Mouse (Mus musculus): ENCODE data around the gene Cfap73.

Cfap73 gene

DNA sequence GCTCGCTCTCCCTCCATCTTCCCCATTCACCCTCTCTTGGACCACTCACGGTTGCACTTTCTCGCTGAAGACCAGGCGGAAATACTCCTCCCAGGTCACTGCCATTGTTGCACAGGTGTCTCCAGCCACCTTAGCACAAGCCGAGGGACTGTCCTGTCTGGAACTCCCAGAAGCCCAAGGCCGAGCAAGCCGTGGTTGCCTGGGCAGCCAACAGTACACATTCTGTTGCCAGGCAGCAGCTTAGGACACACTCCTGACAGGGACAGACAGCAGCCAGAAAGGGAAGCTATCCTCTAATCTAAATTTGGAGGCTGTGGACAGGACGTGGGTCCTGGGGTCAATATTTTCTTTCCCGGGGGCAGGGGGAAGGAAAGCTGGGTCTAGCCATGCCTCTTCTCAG is at the start of gene Cfap73:
TSS of gene Cfap73 (minus strand) at position 105 of the 400 bp plus-strand sequence.
- DNase-seq (ENCODE audit: low spot score), result no peak

DNA sequence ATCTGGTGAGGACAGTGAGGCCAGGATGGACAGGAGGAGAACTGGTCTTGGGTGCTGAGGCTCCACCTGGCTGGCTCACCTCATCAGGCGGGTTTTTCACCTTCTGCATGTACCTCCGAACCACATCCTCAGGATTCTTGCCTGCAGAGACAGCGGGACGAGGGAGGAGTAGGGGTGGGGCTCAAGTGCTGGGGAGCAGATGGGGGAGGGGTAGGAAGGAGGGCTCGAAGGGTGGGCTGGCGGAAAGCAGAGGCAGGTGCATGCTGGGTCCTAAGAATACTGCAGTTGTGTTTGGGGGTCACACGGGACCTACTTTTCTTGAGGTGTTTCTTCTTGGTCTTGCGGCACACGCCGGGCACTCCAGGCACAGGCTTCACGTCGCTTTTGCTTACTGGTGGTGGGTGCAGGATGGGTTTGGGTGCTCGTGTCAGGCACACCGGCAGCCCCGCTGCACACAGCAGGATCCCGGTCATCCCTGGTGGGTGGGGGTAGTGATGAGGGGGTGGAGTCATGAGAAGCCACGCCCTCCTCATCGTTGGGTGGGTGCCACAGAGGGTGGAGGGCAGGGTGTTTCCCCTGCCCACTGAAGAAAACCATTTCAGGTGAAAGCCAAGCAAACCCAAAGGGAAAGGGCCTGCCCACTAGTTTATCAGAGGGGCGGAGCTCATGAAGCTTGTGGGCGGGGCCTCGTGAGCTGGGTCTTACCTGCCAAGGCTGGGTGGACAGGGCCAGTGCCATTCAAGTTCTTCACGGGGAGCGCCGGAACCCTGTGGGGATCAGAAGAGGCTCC is 49.1 kb upstream of the Cfap73 start:
- no peak for DNase-seq (ENCODE audit: low spot score)

DNA sequence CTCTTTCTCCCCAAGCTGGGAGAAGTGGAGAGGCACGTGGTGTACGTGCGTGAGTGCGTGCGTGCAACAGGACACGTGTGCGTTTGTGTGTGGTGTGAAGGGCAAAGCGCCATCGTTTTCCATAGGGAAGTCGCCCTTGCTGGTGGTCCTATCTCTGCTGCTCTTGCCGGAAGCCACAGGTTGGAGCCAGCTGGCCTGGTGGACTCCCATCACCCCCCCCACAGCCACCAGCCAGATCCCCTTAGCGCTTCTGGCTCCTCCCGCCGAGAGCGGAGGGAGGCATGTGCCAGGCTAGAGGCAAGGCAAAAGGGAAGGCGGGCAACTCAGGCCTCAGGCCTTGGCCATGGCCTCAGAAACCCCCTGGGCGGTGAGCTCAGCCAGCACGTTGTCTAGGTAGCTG is 46.9 kb upstream of the Cfap73 start:
- no peak for DNase-seq (ENCODE audit: low spot score)

DNA sequence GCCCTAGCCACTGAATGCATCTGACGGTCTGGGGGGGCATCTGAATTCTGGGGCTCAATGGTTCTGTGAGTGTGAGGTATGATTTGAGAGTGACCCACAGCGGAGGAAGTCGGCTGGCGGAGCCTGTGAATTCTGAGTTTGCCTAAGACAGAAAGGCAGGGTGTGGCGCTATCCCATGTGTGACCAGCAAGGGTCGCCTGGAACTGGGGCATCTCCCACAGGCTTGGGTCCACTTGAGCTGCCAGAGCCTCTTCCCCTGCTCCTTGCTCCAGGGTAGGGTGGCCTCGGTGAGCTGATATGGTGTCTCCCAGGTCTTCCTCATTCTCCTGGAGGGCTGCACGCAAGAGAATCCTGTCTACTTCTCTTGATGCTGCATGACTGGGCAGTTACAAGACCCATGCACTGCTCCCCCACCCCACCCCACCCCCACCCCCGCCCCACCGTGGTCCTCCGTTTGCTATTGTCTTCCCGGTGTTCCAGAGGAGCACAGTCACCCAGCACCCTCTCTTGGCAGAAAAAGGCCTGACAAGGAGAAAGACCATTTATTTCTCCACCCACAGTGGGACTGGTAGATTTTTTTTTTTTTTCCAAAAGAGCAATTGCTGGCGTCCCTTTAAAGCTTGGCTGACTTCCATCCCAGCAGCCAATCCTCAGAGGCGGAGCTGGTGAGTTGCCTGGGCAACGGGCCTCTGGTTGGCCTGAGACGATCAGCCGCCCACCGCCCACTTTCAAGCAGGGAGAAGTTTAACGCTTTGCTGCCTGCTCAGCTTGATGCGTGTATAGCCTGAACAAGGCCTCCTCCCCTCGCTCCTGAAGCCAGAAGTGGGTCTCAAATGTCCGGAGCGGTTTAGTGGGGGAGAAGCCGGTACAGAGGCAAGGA is 45.9 kb upstream of the Cfap73 start:
- peak; percentile 90 for DNase-seq (ENCODE audit: low spot score)

- no peak for DNase-seq (ENCODE audit: low spot score)
Measured at GRCm38 (mm10) chr5:120677516-120677915, 43.5 kb upstream of the Cfap73 start.

- DNase-seq (ENCODE audit: low spot score), result no peak
Measured at GRCm38 (mm10) chr5:120674229-120675145, 40.5 kb upstream of the Cfap73 start.

DNA sequence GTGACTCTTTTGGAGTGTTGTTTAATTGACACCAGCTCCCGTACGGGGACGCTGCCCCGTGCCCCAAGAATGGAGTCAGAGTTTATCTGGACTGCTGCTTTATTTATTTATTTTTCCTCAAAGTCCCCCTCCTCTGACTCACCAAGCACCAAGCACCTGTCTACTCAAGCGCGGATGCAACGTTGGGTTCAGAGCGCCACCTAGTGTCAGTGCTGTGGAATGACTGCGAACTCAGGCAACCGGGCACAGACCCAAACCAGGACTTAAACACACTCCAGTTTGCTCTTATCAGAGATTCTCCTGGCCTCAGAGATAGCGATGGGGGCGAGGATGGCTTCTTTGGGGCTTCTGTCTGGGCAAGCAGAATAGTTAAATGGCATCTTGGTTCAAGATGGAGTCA is 39.6 kb upstream of the Cfap73 start:
- no peak for DNase-seq (ENCODE audit: low spot score)

DNA sequence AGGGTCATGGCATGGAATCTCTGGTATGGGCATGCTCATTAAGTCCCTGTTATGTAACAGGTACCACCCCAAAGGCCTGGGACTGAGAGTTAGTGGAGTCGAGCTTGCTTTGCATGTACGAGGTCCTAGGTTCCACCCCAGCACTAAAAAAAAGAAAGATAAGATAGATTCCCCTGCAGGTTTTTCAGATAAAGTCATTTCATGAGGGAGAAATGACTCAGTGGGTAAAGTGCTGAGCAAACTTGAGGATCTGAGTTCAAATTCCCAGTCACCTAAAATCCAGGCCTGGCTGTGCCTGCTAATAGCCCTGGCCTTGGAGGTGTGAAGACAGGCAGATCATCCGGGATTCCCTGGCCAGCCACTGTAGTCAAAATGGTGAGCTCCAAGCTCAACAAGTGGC is 37.8 kb upstream of the Cfap73 start:
- no peak for DNase-seq (ENCODE audit: low spot score)

DNA sequence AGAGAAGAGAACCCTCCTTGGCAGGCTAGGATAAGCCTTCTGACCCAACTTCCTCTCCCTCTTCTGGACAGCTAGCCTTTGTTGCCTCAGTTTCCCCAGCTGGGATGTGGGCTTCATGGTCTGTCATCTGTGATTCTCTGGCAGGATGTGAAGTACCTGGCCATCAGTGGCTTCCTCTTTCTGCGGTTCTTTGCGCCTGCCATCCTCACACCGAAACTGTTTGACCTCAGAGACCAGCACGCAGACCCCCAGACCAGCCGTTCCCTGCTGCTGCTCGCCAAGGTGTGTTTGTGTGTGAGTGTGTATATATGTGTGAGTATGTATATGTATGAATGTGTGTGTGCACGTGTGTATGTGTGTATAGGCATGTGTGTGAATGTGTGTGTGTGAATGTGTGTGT is 36.1 kb upstream of the Cfap73 start:
- no peak for DNase-seq (ENCODE audit: low spot score)

- no peak for DNase-seq (ENCODE audit: low spot score)
Measured at GRCm38 (mm10) chr5:120668761-120669160, 34.7 kb upstream of the Cfap73 start.

GRCm38 (mm10) chr5:120664888-120665287 is 30.9 kb upstream of the Cfap73 start:
- DNase-seq (ENCODE audit: low spot score), result no peak

DNA sequence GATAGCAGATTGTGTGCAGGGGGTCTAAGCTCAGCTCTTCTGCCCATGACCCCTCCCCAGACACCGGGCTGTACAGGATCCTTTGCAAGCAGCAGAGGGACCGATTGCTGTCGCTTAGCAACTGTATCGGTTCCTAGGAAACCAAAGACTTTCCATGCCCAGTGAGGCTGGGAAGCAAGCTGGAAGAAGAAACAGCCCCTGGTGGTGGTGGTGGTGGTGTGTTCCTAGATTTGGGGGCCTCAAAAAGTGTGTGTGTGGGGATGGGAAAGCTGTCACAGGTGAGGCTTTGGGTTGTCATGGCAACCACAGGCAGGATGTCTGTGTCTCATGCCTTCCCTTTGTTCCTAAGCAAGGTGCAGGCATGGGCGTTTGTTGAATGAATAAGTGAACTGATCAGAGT is 26.8 kb upstream of the Cfap73 start:
- no peak for DNase-seq (ENCODE audit: low spot score)

DNA sequence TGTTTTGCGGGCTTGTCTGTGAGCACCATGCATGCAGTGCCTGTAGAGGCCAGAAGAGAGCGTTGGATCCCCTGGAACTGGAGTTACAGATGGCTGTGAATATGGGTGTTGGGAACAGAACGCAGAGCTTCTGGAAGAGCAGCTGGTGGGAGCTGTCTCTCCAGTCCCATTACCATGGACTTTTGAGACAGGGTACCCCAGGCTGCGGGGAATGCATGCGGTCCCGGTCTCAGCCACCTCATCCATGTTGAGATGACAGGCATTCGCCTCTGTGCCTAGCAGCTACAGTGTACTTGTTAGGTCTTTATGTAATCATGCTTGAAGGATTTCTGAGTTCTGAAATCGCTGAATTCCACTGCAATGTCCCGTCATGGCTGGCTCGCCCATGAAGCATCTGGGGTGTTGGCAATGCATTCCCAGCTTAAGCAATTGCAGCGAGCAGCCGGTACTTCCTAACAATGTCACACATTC is 22.3 kb upstream of the Cfap73 start:
- DNase-seq (ENCODE audit: low spot score), result peak; percentile 65

DNA sequence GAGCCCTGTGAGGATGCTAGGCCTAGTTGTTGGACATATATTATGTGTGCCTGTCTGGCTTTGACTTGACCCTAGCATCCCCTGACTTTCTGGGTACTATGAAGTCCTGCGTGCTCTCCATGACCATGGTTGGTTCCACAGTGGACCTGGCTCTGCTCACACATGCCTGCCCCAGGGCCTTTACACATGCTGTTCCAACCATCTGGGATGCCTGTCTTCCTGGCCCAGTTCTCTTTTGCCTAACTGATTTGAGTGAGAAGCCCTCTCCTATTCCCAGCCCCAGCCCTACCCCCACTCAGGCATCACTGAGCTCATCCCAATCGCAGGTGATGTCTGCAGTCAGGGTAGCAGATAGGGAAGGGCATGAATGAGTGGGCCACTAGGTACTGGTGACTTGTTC is 19.8 kb upstream of the Cfap73 start:
- no peak for DNase-seq (ENCODE audit: low spot score)

- peak; percentile 40 for DNase-seq (ENCODE audit: low spot score)
Measured at GRCm38 (mm10) chr5:120652915-120653701, 19.1 kb upstream of the Cfap73 start.

DNA sequence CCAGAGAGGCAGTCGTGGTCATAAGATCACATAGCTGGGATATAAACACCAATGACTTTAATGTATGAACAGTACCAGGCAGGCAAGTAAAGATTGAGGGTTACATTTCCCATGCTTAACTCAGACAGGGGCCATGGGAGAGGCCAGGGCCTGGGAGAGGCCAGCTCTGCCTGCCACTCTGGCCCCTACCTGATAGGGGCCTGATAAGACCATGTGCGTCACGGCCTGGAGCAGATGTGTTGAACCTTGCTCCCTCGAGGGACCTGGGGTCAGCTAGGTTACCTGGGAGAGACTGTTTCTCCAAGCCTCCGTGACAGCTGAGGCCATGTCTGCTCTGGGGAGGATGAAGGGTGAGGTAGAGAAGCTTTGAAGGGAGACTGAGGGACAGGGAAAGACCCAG is 17.2 kb upstream of the Cfap73 start:
- DNase-seq (ENCODE audit: low spot score), result no peak

- DNase-seq (ENCODE audit: low spot score), result no peak
Measured at GRCm38 (mm10) chr5:120649938-120650337, 15.9 kb upstream of the Cfap73 start.

DNA sequence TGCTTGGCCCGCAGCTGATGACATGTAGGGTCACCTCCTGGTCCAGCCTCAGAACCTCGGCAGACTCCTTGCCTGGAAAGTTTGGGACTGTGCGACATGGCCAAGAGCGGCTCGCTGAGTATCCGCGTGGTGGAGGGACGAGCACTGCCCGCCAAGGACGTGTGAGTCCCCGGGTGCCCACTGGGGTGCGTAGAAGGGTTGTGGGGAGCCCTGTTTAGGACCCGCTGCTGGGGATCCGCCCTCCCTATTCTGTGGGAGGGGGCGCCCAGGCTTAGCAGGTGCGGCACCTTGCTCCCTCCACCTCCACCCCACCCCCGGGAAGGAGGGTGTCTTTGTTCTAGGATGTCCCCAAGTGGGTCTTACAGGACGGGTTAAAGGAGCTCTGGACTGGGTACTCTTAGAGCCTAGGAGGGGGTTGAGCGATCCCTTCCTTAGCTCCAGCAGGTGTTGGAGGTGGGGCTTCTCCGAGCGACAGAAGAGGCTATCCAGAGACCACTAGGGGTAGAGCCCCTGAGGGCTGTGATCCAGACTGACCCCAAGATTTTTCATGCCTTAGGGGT is 15.4 kb upstream of the Cfap73 start:
- DNase-seq (ENCODE audit: low spot score), result peak; percentile 36

GRCm38 (mm10) chr5:120648569-120649373 is 14.7 kb upstream of the Cfap73 start, which contains the start of gene Rasal1:
Gene Rasal1 (plus strand): TSS chr5:120648812.
- DNase-seq (ENCODE audit: low spot score), result peak; percentile 55
